Mouse (Mus musculus) liver, adult (tissue): Measurements from ENCODE around the gene Pnpla1.

ENCODE experiments used
- GATA4 ChIP-seq: IDR thresholded peaks from 2 replicates; pipeline ENCODE4 v1.6.1; 2014; ENCODE audit warnings: mild to moderate bottlenecking, low read length; ENCODE audit not compliant: insufficient replicate concordance

Pnpla1 gene

DNA sequence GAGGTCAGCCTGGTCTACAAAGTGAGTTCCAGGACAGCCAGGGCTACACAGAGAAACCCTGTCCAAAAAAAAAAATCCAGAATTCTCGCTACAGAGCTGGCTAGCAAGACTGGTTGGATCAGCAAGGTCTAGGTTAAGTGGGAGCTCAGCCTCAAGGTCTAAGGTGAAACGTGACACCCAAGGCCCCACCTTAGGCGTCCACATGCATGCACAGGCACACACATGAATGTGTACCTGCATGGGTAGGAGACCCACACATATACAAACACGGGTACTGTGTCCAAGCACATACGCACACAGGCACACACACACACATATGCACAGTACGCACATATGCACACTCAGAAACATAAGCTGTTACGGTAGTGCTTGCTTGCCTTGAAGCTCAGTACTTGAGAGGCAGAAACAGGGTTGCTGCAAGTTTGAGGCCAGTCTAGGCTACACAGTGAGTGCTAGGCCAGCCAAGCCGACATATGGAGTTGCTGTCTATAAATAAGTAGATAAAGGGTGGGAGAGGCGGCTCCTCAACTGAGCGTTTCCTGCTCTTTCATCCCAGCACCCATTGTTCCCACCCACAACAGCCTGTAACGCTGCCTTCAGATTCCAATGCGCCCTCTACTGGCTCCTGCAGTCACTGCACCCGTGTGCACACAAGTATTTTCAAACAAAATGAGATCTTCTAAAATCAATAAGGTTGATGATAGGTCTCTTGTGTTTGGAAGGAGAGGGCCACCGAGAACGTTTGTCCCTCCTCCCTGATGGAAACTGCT, 68.8 kb downstream of the Pnpla1 start:
- no peak for TF ChIP-seq GATA4

DNA sequence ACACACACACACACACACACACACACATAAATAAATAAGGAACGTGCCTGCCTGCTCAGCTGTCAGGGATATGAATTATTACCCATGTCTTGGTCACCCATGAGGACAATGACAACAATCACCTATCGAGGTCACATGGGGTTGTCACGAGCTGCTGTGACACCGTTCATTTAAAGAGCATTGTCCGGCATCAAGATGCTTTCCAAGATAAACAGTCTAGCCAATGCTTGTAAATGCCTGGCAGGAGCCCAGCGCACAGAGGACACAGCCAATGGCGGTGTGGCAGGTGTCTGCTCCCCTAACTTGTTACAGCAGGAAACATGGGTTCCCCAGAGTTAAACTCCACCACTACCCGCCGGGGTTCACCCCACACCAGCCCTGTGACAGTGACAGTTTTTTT, 69.8 kb downstream of the Pnpla1 start:
- TF ChIP-seq GATA4, result no peak

DNA sequence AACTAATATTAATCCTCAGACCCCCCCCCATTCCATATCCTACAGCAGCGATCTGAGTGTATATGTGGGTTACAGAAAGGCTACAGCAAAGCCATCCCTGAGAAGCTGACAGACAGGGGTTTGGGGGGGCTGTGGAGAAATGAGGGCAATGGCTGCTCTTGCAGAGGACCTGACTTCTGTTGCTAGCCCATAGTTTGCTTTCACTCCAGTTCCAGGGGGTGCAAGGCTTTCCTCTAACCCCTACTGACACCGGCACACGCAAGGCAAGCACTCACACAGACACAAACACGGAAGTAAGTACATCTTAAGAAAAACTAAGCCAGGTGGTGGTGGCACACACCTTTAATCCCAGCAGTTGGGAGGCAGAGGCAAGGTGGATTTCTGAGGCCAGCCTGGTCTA, 71.2 kb downstream of the Pnpla1 start:
- TF ChIP-seq GATA4, result no peak

DNA sequence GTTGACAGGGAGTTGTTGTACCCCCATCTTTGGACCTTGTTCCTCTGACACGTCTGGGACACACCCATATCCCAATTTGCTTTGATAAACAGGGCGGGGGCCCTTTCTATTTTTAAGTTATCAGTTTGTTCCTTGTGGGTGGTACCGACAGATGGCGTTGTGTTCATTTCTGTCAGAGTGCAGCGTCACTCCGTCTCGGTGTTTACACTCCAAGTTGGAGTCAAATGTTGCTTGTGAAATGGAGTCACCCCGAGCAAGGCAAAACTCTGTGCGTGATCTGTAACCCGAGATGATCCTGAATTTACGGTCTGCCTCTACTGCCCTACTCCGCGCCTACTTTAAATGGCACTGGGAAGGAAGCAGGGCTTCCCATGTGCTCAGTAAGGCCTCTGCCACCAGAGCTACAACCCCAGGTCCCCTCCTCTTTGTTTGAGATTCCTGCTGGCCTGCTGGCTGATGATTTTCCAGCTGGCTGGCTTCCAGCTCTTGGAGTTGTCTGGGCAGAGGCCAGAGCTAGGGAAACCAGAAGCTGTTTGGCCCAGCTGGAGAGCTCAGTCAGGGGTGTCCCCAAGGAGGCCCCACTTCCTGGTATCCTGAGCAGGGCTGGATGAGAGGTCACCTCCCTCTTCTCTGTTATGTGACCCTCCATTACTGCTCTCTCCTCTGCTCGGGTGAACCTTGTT, 72.3 kb downstream of the Pnpla1 start:
- TF ChIP-seq GATA4, result peak; percentile 8; the same call in 1 of the 2 replicates

DNA sequence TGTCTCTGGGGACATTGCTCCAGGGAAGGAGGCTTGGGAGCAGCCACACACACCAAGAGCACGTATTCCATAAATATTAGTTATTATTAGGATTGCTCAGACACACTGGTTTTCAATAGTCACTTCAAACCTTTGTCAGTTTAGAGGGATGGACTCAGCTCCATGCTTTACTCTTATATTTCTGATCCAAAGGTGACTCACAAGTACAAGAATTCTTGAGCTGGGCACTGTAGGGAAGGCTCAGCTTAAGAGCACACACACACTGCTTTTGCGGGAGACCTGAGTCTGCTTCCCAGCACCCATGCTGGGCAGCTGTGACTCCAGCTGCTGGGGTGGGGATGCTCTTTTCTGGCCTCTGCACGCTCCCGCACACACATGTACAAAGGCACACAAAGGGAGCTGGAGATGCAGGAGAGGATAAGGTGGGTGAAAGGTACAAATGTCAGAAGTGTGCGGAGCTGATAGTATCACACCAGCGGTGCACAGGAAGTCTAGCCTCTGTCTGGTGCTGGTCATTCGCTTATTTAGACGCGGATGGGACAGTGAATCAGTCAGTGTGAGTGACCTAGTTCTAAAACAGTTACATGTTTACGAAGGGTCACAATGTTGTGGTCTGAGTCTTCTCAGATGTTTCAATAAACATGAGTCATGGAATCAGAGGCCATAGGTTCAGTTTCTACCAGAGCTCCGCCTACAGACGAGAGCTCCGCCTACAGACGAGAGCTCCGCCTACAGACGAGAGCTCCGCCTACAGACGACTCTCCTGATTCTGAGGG, 73.4 kb downstream of the Pnpla1 start:
- TF ChIP-seq GATA4, result no peak

DNA sequence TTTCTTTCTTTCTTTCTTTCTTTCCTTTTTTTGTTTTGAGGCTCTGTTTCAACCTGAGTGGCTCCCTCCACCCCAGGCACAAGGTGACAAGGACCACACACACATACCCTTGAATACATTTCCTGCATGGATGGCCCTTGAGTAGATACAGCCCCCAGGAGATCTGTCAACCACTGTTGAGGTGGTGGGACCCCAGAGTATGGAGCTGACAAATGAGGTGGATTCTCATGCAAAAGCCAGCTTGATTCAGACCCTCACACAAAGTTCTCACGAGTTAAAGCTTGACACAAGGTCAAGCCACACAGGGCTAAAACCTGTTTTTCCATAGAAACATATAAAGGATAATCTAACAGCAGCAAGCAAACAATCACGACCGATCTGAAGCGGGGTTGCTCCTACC, 74.1 kb downstream of the Pnpla1 start:
- no peak for TF ChIP-seq GATA4

DNA sequence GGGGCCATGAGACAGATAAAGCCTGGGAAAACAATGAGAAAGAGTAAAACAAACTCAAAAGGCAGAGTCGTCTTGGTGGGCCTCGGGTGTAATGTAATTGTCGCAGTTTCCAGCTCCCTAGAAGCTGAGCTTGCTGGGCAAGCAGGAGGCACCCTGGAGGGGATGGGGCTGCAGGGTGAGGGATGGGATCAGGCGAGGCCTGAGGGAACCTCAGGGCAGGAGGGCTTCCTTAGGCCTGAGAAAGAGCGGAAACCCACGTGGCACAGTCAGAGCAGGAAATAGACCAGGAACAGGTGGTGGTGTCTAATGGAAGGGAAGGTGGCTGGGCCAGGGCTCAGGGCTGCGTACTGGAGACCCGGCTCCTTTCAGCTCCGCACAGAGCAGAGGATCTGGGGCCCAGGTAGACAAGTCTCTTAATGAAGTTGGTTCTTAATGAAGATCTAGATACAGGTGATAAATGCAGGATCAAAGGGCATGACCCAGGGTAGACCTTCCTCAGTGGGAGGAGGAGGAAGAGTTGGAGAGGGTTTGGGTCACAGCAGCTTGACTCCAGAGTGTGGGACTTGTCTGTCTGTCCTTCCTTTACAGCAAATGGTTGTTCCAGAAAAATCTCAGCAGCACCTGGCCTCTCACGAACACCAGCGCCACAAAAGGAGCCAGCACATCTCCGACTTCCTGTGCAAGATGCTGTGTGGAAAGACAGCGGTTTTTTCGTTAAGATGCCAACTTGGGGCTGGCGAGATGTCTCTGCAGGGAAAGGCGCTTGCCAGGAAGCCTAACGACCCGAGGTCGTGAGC, 76.1 kb downstream of the Pnpla1 start:
- no peak for TF ChIP-seq GATA4

DNA sequence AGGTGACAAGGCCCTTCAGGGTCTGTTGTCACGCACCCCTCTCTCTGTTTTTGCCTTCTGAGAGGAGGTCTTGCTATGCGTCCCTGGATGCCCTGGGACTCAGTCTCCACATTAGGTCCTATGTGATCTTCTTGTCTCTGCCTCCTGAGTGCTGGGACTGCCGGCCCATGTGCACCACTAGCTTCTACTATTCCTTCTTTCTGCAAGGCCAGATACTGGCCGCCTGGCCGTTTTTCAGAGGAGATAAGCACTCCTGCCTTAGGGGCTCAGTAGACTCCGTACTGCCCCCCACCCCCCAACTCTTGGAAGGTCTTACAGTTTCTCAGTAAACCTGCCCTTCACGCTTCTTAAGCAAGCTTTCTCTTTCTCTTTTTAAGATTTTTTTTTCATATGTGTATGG, 77.9 kb downstream of the Pnpla1 start:
- TF ChIP-seq GATA4, result no peak

DNA sequence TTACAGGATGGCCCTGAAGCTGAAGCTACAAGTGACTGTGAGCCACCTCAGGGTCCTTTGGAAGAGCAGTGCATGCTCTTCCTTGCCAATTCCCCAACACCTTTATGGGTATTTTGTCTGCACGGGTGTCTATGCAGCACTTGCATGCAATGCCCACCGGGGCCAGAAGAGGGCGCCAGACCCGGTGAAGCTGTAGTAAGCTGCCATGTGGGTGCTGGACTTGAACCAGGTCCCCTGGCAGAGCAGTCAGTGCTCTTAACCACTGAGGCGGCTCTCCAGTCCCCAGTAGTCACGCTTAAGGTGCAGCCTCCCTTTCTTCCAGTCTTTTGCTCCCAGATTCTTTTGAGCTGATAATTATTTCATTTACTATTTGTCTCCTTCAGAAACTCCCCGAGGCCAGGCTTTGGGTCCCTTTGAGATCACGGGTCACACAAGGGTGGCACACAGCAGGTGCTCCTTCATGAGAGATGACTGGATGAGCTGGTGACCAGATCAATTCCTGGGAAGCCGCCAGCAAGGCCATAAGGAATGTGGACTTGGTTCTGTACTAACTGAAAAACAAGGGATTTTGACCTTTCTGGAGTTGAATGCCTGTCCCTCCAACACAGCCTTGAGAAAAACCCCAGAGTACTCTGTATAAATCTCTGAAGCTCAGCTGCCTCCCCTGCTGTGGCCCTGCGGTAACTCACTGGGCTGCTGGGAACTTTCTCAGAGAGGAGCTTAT, 78.6 kb downstream of the Pnpla1 start:
- TF ChIP-seq GATA4, result no peak
